Mouse (Mus musculus) ovary, postnatal 14 days (tissue): ENCODE measurements at regions not wholly inside any gene's neighbourhood (a gene's known extent, or its start where the extent isn't known, plus 50 kb on each side); places are given as distances from the start of the nearest gene placed in this dataset.
"Not testable (repeated sequence)": the region's sequence is repeated elsewhere in the genome, so short reads cannot be mapped to it uniquely, and the experiment has no call there.

ENCODE experiments used
- DNase-seq: peaks from one replicate; pipeline ENCODE4 v3.0.0; 2022; ENCODE audit warnings: low spot score

DNA sequence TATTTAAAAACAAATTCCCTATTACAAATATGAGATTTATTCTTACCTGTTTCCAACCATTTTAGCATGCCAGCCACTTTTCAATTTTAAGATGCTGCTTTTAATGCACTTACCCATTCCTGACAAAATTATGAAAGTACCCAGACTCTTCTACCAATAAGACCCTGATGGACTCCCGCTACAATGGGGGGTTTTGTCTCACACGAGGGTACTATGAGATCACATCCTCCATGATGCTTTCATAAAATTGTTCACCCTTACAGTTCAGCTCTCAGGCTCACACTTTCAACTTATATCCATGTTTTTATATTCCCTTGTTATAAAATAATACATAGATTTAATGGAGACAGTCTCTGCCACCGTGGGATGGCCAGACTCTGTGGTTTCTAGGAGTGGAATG, 68.1 kb upstream of the Adamts18 start:
- DNase-seq = no peak

DNA sequence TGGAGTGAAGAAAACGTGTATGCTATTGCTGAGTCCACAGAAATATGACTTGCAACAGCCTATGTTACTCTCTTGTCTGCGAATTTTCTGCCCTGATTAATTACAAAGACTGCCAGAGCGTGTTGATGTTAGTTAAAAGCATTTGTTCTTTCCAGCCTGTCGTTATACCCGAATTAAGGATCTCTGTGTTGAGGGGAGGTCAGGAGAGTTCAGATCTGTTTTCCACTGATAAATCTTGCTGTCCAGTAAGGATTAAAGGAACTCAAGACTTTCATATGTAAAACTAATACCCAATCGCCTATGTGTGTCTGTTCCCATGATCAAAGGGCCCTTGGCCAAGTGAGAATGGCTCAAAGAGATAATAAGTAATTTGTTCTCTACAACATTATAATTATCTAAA, 68.7 kb upstream of the Adamts18 start:
- DNase-seq = no peak

DNA sequence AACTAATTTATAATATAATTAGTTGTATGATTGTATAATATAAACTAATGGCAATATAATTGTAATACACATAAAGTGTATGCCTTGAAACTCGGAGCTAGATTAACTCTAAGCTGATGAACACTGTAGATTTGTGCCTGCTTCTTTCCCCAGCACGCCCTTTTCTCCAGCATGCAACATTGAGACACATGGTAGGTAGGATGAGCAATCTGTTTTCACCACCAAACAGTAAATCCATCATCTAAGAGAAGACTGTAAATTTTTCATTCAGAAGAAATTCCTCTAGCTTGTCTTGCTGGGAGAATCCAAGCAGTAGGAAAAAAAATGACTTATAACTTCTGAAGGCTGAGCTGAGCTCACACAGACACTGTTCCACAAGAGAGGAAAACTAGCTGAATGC, 71.8 kb upstream of the Adamts18 start:
- DNase-seq = no peak

DNA sequence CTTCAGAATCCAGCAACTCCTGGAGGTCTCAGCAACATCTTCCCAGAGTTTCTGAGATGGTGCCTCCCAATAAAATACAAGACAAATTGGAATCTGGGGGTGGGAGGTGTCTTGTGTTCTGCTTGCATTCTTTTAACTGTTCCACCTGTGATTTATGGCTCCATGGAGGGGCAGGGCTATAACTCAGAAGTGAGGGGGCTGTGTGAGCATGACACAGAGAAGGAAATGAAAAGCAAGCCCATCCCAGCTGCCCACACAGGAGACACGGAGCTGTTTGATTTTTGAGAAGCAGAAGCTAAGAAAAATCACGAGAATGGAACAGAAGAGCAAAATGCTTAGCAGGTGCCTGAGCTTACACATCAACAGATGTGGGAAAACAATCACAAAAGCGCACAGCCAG, 74.8 kb upstream of the Adamts18 start:
- DNase-seq = no peak

DNA sequence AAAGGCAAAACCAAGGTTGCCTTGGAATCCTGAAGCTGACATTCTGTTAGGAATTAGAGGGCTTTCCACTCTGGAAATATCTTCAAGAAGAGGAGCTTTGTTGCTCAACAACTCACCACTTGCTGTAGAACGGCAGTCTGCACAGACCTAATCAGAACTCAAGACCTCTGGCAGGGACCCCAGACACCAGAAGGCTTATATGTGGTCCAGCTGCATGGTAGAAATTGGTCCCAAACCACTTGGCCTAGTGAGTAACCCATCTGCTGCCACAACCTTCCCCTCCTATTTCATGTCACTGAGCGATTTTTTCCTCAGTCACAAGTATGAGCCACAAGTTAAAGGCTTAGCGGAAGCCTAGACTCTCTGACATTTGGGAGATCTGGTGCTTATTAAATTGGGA, 105.2 kb upstream of the Adamts18 start:
- no peak for DNase-seq

DNA sequence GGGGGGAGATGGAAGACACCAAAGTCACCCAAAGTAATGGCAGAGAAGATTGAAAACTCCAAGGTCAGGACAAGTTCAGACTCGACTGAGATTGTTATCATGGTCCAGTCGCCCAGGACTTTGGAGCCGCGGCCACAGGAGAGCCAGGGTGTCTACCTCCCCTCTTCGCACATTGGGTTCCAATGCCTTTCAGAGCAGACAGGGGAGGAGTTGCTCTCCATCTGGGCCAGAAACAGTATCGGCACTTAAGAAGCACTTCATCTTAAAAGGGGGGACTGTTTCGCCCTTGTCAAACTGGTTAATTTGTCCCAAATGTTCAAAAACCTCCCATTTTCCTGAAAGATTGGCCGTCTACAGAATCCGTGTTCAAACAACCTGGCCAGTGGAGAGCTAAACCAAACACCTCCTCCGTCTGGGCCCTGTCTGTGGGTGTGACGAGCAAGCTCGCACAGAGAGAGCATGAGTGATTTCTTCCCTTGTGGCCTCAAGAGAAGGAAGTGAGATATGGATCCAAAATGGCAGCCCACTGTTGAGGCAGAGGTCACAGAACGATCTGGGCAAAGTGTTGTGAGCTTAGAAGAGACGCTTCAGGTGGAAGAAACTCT, 108.0 kb upstream of the Adamts18 start:
- no peak for DNase-seq

DNA sequence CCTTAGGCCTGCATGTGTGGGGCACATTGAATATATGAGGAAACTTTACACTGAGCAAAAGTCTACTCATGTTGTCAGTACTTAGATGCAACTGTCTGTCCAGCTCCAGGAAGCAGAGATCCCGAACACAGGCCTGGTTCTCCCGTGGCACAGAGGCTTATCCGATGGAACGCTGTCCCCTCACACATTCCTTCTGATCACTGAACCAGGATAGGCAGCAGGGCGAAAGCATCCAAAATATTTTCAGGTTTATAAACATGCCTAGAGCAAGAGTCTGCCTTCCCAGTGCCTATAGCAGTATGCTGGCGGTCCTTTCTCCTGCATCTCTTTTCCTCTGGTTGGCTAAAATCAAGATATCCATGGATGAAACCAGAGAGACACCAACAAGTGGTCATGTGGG, 109.3 kb upstream of the Adamts18 start:
- no peak for DNase-seq

DNA sequence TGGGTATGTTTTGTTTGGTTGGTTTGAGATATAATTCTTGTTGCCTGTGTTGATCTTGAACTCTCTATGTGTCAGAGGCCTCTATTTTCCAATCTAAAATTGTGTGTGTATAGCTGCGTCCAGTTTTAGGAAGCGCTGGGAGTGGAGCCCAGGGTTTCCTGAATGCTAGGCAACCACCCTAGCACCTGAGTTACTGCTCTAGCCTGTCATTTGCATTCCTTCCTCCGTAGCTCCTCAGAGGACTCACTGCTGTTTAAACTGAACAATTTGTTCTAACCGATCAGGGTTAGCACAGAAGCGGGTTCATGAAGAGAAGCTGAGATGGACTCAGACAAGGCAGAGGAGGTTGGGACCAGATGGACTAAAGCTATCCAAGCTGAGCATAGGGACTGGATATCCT, 127.3 kb upstream of the Adamts18 start:
- no peak for DNase-seq

DNA sequence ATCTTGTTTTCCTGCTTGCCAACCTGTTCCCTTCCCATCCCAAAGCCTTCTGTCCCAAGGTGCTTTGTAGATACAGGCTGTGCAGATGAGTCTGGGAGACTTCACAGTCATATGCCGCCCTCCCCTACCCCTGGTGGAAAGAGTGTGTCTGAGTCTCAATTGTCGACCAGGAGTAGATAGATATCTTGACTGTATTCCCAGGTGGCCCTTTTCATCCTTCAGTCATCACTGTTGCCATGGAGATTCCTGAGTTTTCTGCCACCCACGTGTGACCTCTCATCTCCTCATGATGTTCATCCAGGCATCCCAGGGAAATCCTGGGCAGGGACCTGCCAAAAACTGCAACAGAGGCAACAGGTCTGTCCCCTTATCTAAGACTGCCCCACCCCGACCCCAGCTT, 128.1 kb upstream of the Adamts18 start:
- no peak for DNase-seq

DNA sequence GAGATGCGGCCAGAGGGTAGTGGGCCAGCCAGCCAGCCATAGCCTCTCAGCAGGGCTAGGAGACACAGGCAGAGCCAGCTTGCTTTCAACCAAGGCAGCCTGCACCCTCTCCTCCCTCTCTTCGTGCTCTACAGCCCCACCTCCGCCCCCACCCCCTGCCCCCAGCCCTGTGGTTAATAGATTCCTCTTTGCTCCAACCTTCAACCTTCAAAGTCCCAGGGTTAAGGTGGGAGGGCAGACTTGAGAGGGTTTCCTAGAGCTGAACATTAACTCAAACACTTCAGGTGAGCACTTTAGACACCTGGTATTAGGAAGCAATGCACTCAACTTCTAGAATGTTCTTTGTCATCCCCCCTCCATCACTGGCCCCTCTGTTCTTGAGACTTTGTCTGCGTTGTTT, 128.5 kb upstream of the Adamts18 start:
- no peak for DNase-seq

DNA sequence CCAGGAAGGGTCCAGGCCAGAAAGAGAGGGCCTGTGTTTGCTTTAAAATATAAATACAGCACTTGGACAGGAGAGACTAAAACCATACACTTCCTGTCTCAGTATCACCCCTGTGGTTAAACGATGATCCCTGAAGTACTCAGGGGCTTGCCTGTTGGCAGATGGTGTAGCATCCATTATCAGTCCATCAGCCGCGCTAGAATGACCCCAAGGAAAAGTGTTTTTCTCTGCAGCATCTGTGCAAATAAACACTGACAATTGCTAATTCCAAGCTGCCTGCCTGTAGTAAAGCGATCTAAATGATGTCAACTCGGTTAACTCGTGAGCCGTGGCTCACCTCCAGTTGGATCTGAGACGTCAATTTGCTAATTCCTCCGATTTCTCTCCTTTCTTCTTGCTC, 130.4 kb upstream of the Adamts18 start:
- DNase-seq = no peak

DNA sequence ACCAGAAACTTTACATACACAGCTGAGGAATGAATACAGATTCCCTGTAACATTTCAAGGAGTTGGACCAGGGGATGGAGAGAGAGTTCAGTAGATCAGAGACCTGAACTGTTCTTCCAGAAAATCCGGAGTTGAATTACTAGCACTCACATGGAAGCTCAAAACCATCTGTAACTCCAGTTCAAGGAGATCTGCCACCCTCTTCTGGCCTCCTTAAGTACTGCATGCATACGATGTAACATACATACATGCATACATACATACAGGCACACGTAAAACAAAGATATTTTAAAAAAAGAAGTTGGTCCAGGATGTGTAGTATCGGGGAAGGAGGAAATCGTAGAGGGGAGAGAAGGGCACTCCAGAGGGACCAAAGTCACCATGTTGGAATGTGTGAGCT, 131.3 kb upstream of the Adamts18 start:
- no peak for DNase-seq

DNA sequence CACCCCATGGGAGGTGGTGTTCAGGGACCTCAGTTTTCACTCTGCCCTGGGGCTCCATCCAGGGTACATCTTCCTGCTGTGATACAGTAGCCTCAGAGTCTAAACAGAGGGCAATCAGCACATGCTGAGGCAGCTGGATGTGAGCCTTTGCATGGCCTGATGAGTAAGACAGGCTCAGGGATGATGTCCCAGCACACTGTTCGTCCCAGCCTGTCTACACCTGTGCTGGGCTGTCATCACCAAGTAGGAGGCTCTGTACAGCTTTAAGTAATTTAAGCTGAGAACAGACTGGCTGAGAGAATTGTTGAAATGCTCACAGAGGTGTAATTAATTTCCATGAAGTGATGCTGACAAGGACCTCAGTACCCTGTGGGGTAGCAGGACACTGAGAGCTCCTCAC, 132.8 kb upstream of the Adamts18 start:
- DNase-seq = no peak

DNA sequence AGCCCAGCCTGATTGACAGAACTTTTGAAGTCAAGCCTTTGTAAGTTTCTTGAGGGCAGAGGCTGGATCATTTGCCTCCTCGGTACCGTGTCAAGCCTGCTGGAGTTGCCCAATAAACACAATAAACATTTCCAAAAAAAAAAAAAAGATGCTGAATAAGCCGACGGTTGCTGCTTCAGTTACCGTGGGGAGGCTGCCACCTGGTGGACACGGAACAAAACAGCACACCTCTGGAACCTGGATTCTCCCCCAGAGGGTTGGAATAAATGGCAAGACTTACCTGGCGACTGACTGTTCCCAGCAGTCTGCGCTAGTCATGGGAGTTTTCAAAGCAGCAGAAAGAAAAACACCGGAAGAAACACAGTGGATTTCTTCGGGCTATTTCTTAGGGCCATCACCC, 136.3 kb upstream of the Adamts18 start:
- peak; percentile 54 for DNase-seq

DNA sequence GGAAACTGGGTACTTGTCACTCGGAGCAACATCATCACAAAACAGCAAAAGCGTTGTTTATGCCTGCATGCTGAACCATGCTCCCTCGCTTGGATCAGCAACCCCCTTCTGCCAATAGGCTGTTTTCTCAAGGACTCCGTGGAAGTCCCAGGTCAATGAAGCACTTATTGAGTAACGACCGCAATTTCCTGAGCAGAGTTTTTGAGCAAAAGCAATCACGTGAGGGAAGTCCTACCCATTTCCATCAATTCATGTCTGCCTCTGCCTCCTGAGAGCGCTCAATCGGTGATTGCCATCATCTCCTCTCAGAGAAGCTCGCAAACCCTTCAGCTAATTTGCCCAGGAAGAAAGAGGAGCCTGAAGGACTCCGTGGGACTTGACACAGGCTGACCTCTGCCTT, 136.9 kb upstream of the Adamts18 start:
- DNase-seq = no peak

DNA sequence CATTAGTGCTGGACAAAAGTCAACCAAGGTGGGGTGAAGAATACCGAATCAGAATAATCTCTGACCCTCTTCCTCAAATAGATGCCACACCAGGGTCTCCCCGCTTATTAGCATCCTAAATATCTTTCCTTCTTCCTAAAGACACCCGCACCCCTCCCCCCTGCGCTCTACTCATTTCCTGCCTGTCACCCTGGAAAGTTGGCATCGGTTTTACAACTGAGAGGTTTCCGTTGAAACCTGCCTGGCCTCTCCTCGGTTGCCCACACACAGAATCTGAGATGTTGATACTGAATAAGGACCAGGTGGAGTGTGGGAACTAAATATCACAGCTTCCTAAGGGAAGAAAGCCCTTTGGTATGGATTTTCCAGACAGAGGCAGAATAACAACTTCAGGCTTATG, 137.4 kb upstream of the Adamts18 start:
- DNase-seq = no peak

DNA sequence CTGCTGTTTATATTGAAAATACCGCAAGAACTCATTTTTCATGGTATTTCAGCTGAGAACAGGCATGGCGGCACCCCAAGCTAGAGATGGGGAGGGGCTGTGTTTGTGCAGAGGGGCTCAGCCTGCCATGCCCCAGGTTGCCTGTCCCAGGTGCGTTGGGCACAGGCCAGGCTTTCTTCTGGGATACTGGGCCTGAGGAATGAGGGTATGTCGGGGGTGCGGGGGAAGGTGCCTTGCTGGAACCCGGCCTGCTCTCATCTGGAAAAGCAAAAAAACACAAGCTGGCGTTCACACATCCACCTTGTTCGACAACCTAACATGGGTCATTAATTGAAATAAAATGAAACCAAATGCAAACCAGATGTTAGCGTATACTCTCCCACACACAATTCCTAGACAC, 142.2 kb upstream of the Adamts18 start:
- no peak for DNase-seq

DNA sequence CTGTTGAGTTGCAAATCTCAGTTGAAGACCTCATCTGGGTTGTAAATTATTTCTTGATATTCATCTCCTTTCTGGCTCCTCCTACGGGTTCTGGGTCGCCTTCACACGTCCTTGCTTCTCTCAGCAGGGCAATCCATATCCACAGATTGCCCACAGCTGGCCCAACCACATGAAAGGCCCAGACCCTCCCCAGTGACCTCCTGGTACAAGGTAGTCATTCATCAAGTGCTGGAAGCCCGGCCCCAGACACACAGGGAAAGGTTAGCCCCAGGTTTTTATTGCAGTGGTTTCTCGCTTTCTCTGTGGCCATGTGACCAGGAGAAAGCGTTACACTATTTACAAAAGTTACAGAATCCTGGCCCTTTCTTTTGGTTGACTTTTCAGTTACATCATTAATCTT, 134.5 kb upstream of the Nudt7 start:
- no peak for DNase-seq

DNA sequence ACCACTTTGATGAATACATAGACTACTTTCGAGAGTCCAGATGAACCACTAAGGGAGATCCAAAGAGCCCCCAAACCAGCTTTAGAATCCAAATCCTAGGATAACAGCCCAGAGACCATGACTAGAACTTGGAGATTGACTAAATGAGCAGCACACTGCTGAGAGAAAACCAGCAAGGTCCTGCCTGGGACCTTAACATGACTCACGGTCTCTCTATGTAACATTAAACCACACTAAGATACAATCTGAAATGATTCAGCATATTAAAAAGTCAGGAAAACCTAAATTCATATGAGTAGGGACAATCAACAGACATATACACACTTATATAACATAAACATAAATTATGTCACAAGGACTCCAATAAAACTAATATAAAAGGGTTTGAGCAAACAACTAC, 131.7 kb upstream of the Nudt7 start:
- DNase-seq = no peak

DNA sequence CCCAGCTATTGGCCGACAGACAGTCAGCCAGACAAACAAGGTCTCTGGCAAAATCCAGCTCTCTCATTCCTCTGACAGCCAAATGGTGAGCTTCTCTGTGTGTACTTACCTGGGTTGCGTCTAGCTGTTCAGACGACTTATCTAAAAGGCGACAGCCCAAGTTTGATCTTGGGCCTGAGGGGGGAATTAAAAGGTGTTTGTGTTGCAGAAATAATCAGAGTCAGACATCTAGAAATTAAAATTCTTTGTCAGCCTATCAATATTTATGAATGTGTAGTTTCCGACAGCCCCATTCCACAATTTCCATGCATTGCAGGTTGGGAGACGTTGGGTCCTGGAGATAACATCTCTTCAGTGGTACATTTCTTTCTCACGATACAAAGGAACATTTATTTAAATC, 128.9 kb upstream of the Nudt7 start:
- no peak for DNase-seq

DNA sequence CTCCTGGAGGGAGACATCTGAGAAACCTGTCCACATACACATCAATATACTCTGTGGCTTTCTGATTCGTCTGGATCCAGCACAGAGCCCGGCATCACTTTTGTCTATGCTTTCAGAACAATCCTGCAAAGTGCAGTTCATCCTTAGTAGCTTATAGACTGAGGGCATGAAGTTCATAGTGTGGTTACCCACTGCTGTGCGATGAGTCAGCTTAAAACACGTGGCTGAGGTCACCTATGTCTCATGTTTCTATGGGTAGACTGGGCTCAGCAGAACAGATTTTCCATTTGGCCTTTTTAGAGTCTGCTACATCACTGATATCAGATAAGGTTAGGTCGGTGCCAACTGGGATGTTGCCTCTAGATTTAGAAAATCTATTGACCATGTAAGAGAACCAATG, 126.8 kb upstream of the Nudt7 start:
- DNase-seq = no peak

DNA sequence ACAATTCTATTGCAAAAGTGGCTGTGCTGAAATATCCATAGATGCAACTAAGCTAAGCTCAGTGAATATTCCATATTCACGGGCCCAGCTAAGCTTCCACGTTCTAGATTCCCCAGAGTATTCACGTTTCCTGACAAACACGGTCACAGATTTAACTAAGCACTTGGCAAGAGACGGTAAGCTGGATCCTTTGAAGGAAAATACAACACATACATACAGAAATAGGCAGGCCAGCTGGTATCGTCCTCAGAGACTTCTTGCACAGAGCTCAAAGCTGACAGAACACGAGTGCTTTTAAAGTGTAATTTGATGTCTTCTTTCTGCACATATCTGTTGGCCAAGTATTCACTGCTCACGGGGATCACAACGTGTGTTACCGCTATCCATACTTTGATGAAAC, 126.3 kb upstream of the Nudt7 start:
- no peak for DNase-seq

DNA sequence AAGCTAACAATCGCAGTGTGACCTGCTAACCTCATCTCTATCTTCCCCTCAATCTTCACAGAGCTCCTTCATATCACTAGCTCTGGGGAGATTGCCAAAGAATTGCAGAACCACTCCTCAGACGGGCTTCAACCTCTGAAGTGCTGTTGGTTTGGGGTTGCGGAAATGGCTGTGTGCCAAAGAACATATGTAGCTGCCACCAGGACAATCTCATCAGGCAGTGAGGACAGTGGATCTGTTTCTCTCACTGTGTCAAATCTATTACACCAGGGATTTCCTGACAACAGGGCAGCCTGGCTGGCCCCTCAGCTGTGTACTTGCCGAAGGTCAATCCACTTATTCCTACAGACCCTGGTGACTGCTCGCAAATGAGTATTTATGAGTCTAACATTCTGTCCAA, 115.0 kb upstream of the Nudt7 start:
- DNase-seq = peak; percentile 1

DNA sequence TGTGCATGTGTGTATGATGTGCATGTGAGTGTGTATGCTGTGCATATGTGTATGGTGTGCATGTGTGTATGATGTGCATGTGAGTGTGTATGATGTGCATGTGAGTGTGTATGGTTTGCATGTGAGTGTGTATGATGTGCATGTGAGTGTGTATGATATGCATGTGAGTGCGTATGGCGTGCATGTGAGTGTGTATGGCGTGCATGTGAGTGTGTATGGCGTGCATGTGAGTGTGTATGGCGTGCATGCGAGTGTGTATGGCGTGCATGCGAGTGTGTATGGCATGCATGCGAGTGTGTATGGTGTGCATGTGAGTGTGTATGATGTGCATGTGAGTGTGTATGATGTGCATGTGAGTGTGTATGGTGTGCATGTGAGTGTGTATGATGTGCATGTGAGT, 103.2 kb upstream of the Nudt7 start:
- not testable (repeated sequence) for DNase-seq

DNA sequence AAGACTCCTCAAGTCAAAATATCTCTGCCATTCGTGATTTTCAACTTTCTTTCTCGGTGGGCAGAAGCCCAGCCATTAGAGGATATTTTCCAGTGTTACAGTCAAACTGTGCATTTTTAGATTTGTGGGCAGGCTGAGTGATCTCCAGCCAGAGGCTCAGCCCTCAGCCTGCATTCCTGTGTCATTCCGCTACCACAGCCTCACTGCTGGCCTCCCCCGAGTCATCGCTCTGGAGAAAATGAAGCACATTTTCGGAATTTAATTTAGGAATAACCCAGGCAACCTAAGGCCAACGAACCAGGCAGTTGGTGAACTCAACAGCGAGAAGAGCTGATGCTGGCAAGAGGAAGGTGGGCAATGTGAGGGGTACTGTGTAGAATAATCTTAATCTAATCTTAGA, 80.9 kb upstream of the Nudt7 start:
- DNase-seq = no peak
